In the genomic region with DNA sequence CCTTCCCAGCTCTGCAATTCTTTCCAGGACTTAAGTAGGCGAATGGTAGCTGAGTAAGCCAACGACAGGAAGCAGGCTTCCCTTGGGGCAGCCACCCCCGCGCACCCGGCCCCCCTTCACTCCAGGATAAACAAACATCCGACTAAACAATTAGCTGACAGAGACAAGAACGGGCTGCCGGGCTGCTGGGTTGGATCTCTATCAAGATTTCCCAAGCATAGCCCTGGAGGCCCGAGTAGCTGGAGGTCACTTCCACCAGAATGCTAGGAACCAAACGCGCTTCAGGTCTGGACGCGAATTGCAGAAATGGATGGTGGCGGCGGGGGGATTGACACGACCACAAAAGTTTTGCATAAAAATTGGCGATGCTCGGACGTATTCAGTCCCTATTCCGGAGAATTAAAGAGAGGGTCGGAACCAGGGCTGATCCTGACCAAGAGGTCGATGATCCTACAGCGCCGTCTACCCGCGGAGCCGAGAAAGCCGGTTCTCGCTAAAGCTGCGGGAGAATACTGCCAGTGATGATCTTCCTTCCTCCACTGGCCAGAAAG, we compare ENCODE assay signal across 9 mouse cellular contexts. TPM values are rescaled to one million over a fixed set of nuclear protein-coding genes. Genes with fewer than 3 reads are reported as not detected.
A peak's percentile ranks its signal among the peaks of the same experiment; 100 is the strongest.
DNase-seq lines count a peak whose midpoint lies in the region; ATAC-seq and TF ChIP-seq lines count a peak whose summit lies in the region.
"Had no signal": no experiment of that assay in that cellular context is flagged by ENCODE, and none has a peak within 500 bp of the region (broad histone marks: within the 10 kb centered on the region; RNA-seq: fewer than 3 reads in every experiment).

No protein-coding gene starts in this region.

- H3K27ac ChIP-seq in intestine, embryonic 16.5 days (ENCODE audit: low read length): peak overlapping the region; percentile 72
- peak overlapping the region; percentile 47 for H3K27ac ChIP-seq in liver, adult 2 months (replicated peaks; ENCODE audit: insufficient read depth, low read depth, low read length)
- H3K27ac ChIP-seq in testis, adult 2 months (ENCODE audit: control insufficient read depth, insufficient read depth, low read depth, low read length): no peak overlapping the region

- H3K4me2 ChIP-seq in intestine, embryonic 16.5 days (ENCODE audit: low read depth, low read length): peak overlapping the region; percentile 40
- H3K4me2 ChIP-seq in myocyte (ENCODE audit: low read depth): peak overlapping the region; percentile 82

- H3ac ChIP-seq in myocyte (ENCODE audit: control insufficient read depth, insufficient read length): no peak overlapping the region

- 0 out of 2 replicates have a peak, but pooled peaks cover 2% of the 10 kb centered on the region for H3K4me1 ChIP-seq in intestine, embryonic 16.5 days (ENCODE audit: control insufficient read depth, insufficient read depth, low read length)
- H3K4me1 ChIP-seq in liver, adult 2 months (ENCODE audit: control insufficient read depth, insufficient read depth, low read length): peaks cover 3% of the 10 kb centered on the region
- peaks cover 19% of the 10 kb centered on the region for H3K4me1 ChIP-seq in testis, adult 2 months (ENCODE audit: control insufficient read depth, insufficient read depth, low read length)

- no peaks in the 10 kb centered on the region for H3K27me3 ChIP-seq in intestine, embryonic 16.5 days (replicated peaks; ENCODE audit: control insufficient read depth, insufficient read depth, low read length)
- H3K27me3 ChIP-seq in liver, adult 2 months (ENCODE audit: control insufficient read depth, insufficient read depth, low read length): no peaks in the 10 kb centered on the region
- no peaks in the 10 kb centered on the region for H3K27me3 ChIP-seq in myocyte (ENCODE audit: control insufficient read depth, insufficient read depth, insufficient read length)
- no peaks in the 10 kb centered on the region; the same call in 1 of the 2 replicates for H3K27me3 ChIP-seq in testis, adult 2 months (ENCODE audit: control insufficient read depth, insufficient read depth, low read length)

- no peaks in the 10 kb centered on the region for H3K9me3 ChIP-seq in intestine, embryonic 16.5 days (ENCODE audit: control insufficient read depth, low read length)

- peak; percentile 20 for ATAC-seq in common myeloid progenitor, adult 5-6 weeks (replicated peaks; ENCODE audit: low read depth, poor library complexity, severe bottlenecking)
- ATAC-seq in intestine, embryonic 16.5 days: no peak

- H3K79me2 ChIP-seq in liver, adult 2 months (ENCODE audit: control insufficient read depth, insufficient read depth, low read length): peaks cover 8% of the 10 kb centered on the region
- peaks cover 2% of the 10 kb centered on the region for H3K79me2 ChIP-seq in myocyte (ENCODE audit: control insufficient read depth, insufficient read depth)

- WGBS in intestine, embryonic 16.5 days: 2% methylated on average over 30 of the region's 30 CpGs
- under 1% methylated on average over 30 of the region's 30 CpGs for WGBS in liver, adult 2 months

- DNase-seq in layer of hippocampus, adult 11-12 months (ENCODE audit: low spot score): peak; percentile 54
- no peak for DNase-seq in layer of hippocampus, adult 9-10 months (ENCODE audit: low spot score)
- peak; percentile 52 to 77 for DNase-seq in gastrocnemius, postnatal 4 days (ENCODE audit: low spot score in 2 of 2)
- DNase-seq in liver, adult 2 months (ENCODE audit: extremely low read depth, low read depth, low spot score): peak; percentile 63

- no peak for TF ChIP-seq POLR2A in liver, adult 2 months (IDR thresholded peaks at IDR 0.05; ENCODE audit: extremely low read depth, insufficient read depth, low read length)
- no peak for TF ChIP-seq POLR2A in myocyte (IDR thresholded peaks at IDR 0.05; ENCODE audit: insufficient read length, low read depth)
- TF ChIP-seq POLR2A in testis, adult 2 months (IDR thresholded peaks at IDR 0.05; ENCODE audit: control insufficient read depth, low read depth, low read length): no peak

- TF ChIP-seq CTCF in liver, adult 2 months (IDR thresholded peaks at IDR 0.05; ENCODE audit: low read depth, low read length): peak; percentile 89
- peak; percentile 46; the same call in 1 of the 2 replicates for TF ChIP-seq CTCF in testis, adult 2 months (IDR thresholded peaks at IDR 0.05; ENCODE audit: control insufficient read depth, insufficient read depth, insufficient replicate concordance, low read depth, low read length)

- H3K9ac ChIP-seq in intestine, embryonic 16.5 days (ENCODE audit: low read depth, low read length): peak overlapping the region; percentile 7; the same call in 1 of the 2 replicates
- H3K9ac ChIP-seq in liver, adult 2 months (ENCODE audit: low read depth, low read length): peak overlapping the region; percentile 39

- peak overlapping the region; percentile 7 for H3K4me3 ChIP-seq in intestine, embryonic 16.5 days (ENCODE audit: low read length)
- H3K4me3 ChIP-seq in liver, adult 2 months (ENCODE audit: insufficient read depth, low read depth, low read length): no peak overlapping the region; the same call in 1 of the 2 replicates
- H3K4me3 ChIP-seq in myocyte: peak overlapping the region; percentile 11
- peak overlapping the region; percentile 23 for H3K4me3 ChIP-seq in testis, adult 2 months (ENCODE audit: control insufficient read depth, low read depth, low read length)

- no peaks in the 10 kb centered on the region for H3K36me3 ChIP-seq in intestine, embryonic 16.5 days (ENCODE audit: control insufficient read depth, insufficient read depth, low read length)
- no peaks in the 10 kb centered on the region for H3K36me3 ChIP-seq in liver, adult 2 months (ENCODE audit: control insufficient read depth, insufficient read depth, low read length)
- H3K36me3 ChIP-seq in myocyte (ENCODE audit: control insufficient read depth, insufficient read depth): no peaks in the 10 kb centered on the region
- no peaks in the 10 kb centered on the region for H3K36me3 ChIP-seq in testis, adult 2 months (ENCODE audit: control insufficient read depth, insufficient read depth, low read length)

TF ChIP-seq in myocyte, 11 proteins besides CTCF, POLR2A, EP300 and RAD21:
- TF ChIP-seq MYOG (IDR thresholded peaks at IDR 0.05; ENCODE audit: control insufficient read depth in 1 of 3, insufficient read depth in 1 of 3, insufficient read length in 2 of 3, low read depth in 2 of 3) (no peak), SRF (IDR thresholded peaks at IDR 0.05; ENCODE audit: control insufficient read depth, insufficient read length, low read depth) (no peak), MYOD1 (IDR thresholded peaks at IDR 0.05; ENCODE audit: control insufficient read depth in 1 of 3, insufficient read length in 2 of 3, low read depth in 2 of 3) (no peak), E2F4 (IDR thresholded peaks at IDR 0.05; ENCODE audit: insufficient read depth) (no peak), USF1 (IDR thresholded peaks at IDR 0.05; ENCODE audit: low read depth) (no peak), TCF3 (IDR thresholded peaks at IDR 0.05; ENCODE audit: insufficient read length, low read depth) (no peak), REST (IDR thresholded peaks at IDR 0.05; ENCODE audit: insufficient read depth, insufficient read length) (no peak), TCF12 (IDR thresholded peaks at IDR 0.05; ENCODE audit: insufficient read depth, poor library complexity, severe bottlenecking) (no peak), MAX (IDR thresholded peaks at IDR 0.05; ENCODE audit: low read depth) (no peak), POLR2AphosphoS2 (IDR thresholded peaks at IDR 0.05; ENCODE audit: insufficient read length, low read depth) (no peak), CEBPB (IDR thresholded peaks at IDR 0.05; ENCODE audit: insufficient read depth, poor library complexity, severe bottlenecking) (no peak)
TF ChIP-seq in myocyte: peak in this region for 0.

RNA-seq across cellular contexts. Expression of gene Arhgap35, which starts 3.9 kb away (rescaled TPM):
- 13.9 and 15.9 TPM in 2 replicates for total RNA-seq in common myeloid progenitor, adult 5-6 weeks (2017)
- total RNA-seq in gastrocnemius, postnatal 4 days (2021): 10 to 100 TPM; 50.1 to 54.6 TPM
- 7.3 and 7.8 TPM in 2 replicates for polyA plus RNA-seq in intestine, embryonic 16.5 days (2015; fragmentation: Nextera tagmentation; extraction: Ambion mirVana)
- total RNA-seq in liver, adult 2 months (2014; rRNA removed): 30.4 and 38.9 TPM in 2 replicates
- 20.7 and 22.2 TPM in 2 replicates for polyA plus RNA-seq in liver, adult 2 months (2012; rRNA removed)
- polyA plus RNA-seq in myocyte (2012; fragmentation: generic; extraction: Trizol): 21.7 TPM
- 21.7 and 22.4 TPM in 2 replicates for polyA plus RNA-seq in testis, adult 2 months (2012; rRNA removed)

RNA-seq across cellular contexts. Expression of gene Ceacam15, which starts 56.8 kb away (rescaled TPM):
- total RNA-seq in common myeloid progenitor, adult 5-6 weeks (2017): not detected in 2 replicates
- not detected for total RNA-seq in gastrocnemius, postnatal 4 days (2021)
- polyA plus RNA-seq in intestine, embryonic 16.5 days (2015; fragmentation: Nextera tagmentation; extraction: Ambion mirVana): not detected in 2 replicates
- total RNA-seq in liver, adult 2 months (2014; rRNA removed): not detected in 2 replicates
- polyA plus RNA-seq in liver, adult 2 months (2012; rRNA removed): not detected in 2 replicates
- polyA plus RNA-seq in myocyte (2012; fragmentation: generic; extraction: Trizol): not detected
- 0.10 TPM in 1 of 2 replicates, not detected in the other for polyA plus RNA-seq in testis, adult 2 months (2012; rRNA removed)
- total RNA-seq: neutrophil, adult 5-6 weeks had no signal
